Mouse (Mus musculus) CD4-positive naive resting alpha-beta T cell, adult 76 days (primary cell): Measurements from ENCODE around the gene Usmg5. TPM values are rescaled to one million over a fixed set of nuclear protein-coding genes. Genes with fewer than 3 reads are reported as not detected.

Experiments used
- total RNA-seq: library from RNA; stranded (reverse); gene quantifications from one replicate; pipeline ENCODE4 v1.2.4, GENCODE M21; 2023

The Usmg5 gene
- 171 TPM for total RNA-seq

DNA sequence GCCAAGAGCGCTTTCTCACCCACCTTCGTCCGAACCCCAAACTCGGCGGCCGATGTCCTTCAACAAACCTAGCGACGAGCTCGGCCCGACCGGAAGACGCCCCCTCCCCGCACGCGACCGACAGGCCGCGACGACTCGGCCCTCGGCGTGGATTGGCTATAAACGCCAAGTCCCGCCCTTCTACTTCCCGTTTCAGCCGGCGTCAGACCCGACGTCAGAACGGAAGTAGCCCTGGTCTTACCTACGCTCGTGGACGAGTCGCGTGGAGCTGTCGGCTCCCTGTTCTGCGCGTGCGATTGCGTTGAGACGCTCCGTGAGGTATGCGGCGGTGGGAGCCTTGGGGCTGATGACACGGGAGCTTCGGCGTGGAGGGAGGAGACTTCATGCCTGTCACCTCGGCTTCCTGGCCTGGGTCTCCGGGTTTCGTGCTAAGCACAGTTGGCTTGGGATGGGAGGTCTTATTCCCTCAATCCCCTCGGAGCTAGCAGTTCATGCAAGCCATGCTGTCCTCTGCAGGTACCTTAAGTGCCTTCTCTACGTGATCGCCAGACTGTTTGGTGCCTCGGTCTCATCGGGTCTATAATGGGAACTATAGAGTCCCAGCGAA, at the start of gene Usmg5, which contains the start of gene Pdcd11:
TSS of gene Usmg5 (minus strand) at position 98 of the 607 bp plus-strand sequence.
TSS of gene Pdcd11 (plus strand) at position 219 of the 607 bp plus-strand sequence.

DNA sequence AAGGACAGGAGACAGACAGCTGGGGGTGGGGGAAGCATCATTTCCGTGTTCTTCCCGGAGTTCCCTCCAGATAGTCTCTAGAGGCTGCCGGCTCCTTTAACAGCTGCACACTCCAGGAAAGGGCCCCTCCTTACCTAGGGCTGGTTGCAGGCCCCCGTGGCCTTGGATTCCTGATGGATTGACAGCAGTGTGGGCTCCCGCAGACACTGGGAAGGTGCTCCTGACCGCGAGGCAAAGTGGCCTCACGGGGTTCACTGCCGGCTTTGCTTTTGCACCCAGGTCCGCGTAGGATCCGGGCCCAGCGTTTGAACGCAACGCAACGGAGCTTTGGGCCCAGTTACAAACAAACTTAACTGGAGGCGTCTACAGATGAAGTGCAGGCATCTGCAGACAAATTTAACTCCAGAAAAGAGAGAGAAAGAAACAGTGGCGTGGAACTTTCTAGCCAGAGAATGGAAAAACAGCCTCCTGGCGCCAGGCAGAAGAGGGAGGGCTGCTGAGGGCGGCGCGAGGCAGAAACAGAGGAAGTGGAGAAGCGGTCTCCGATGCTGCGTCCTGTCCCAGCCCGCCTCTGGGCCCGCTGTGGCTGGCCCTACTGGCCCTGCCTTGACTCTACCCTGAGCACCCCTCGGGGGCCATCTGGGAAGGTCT, 47.4 kb upstream of the Usmg5 start, which contains the start of gene Calhm2:
TSS of gene Calhm2 (minus strand) at position 524 of the 651 bp plus-strand sequence.

DNA sequence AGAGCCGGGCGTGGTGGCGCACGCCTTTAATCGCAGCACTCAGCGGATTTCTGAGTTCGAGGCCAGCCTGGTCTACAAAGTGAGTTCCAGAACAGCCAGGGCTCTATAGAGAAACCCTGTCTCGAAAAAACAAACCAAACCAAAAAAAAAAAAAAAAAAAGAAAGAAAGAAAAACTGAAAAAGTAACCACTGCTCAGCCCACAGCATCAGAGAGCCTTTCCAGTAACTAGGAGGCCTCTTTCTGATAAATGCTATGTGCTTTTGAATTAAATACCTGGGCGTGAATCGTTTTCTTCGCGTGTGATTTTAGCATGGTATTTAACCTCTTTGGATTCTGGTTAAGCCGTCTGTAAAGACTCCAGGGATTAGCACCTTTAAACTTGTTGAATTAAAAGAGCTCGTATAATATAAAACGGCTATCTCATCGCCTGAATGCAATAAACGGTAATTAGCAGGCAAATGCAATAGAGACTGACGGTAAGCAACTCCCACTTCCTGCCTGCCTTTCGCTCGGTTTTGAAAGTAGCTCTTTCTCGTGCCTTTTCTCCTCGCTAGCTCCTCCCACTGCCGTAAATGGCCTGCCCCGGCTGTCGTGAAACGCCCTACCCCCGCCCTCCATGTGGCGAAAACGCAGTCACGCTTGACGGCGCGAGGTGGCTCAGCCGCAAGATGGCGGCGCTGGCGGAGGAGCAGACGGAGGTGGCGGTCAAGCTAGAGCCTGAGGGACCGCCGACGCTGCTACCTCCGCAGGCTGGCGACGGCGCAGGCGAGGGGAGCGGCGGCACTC, 23.2 kb downstream of the Usmg5 start, which contains the start of gene Taf5:
TSS of gene Taf5 (plus strand) at position 651 of the 787 bp plus-strand sequence.

DNA sequence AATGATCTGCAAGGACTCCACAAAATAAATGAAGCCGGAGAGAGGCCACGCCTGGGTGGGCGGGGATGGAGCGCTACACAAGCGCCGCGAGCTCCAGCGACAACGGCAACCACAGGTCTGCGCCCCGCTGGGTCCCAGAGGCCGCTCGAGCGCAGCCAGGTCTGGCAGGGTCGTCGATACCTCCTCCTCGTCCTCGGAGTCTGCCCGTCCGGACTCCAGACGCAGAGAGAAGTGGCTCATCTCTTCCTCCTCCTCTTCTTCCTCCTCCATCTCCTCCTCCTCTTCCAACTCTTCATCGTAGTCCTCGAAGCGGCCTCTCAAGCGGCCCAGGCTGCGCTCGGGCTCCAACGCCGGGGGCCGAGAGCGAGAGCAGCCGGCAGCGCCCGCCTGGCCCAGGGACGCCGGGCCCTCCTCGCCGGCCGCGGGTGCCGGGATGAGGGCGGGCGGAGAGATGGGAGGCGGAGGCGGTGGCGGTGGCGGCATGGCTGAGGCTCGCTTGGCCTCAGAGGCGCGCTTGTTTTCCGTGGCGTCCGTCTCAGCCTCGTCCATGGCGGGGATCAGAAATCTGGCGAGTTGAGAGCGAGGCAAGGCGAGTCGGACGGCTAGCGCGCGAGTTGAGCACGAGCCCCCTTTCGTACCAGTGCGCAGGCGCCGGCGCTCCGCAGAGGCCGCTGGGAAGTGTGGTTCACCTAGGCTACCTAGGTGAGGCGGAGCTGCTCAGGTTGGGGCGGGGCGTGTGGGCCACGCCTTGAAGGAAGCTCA, 40.0 kb downstream of the Usmg5 start, which contains the start of gene Pcgf6:
TSS of gene Pcgf6 (minus strand) at position 636 of the 762 bp plus-strand sequence.

Other genes starting within 250 kb of the Usmg5 start
- not detected for gene Ina, start 75.9 kb downstream of the Usmg5 start, total RNA-seq
- gene Nt5c2, start 75.5 kb downstream of the Usmg5 start, total RNA-seq = 91.2 TPM
- 17.9 TPM for gene Pcgf6, start 39.7 kb downstream of the Usmg5 start, total RNA-seq
- gene Taf5, start 22.9 kb downstream of the Usmg5 start, total RNA-seq = 14.7 TPM
- 41.1 TPM for gene Pdcd11, start 121 bp upstream of the Usmg5 start, total RNA-seq
- gene Calhm2, start 47.6 kb upstream of the Usmg5 start, total RNA-seq = 5.8 TPM
- not detected for gene Calhm1, start 53.6 kb upstream of the Usmg5 start, total RNA-seq
- not detected for gene Calhm3, start 67.1 kb upstream of the Usmg5 start, total RNA-seq
- gene Neurl1a, start 88.2 kb upstream of the Usmg5 start, total RNA-seq = not detected